Mouse (Mus musculus): ENCODE data around the gene Csmd2.

DNA sequence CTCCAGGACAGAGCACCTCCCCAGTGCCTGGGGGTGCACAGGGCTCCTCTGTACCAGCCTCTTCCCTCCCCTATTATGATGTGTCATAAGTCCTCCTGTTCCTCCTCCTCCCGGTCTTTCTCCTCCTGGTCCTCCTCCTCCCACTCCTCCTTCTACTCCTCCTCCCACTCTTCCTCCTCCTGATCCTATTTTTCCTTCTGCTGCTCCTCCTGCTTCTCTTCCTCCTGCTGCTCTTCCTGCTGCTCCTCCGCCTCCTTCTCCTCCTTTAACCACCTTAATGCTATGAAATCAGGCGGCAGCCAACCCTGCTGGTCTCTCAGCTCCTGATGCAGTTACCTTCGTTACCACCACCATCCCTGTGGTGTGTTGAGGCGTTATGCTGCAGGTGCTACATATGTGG lies 522.2 kb downstream of the Csmd2 start:
- no peak for TF ChIP-seq TAL1 (conservative IDR thresholded peaks at IDR 0.05; ENCODE audit: low read depth, low read length)
- no peak for TF ChIP-seq CTCF (IDR thresholded peaks at IDR 0.05; ENCODE audit: low read depth, low read length)
- TF ChIP-seq GATA2 (IDR thresholded peaks at IDR 0.05; ENCODE audit: borderline replicate concordance, low read depth, low read length), result no peak
- no peak for TF ChIP-seq POLR2AphosphoS5 (IDR thresholded peaks at IDR 0.05; ENCODE audit: insufficient replicate concordance, low read depth, low read length)
- TF ChIP-seq GATA1 (IDR thresholded peaks at IDR 0.05; ENCODE audit: borderline replicate concordance, low read length), result no peak
